Mouse (Mus musculus) liver, embryonic 12.5 days (tissue): ENCODE data around the gene Gm20671. TPM values are rescaled to one million over a fixed set of nuclear protein-coding genes. Genes with fewer than 3 reads are reported as not detected.

Experiments used
- ATAC-seq: fragments of 200-750 bp; cut with Nextera tagmentation; 2 replicates; pipeline ENCODE4 v1.8.0; 2017; ENCODE audit warnings: moderate number of reproducible peaks, mild to moderate bottlenecking, moderate library complexity
- H3K27ac ChIP-seq: fragments of 300-500 bp; sonication (generic); 2 replicates; pipeline ENCODE4 v1.5.1; 2016; ENCODE audit warnings: mild to moderate bottlenecking
- H3K27me3 ChIP-seq: fragments of 300-500 bp; sonication (generic); replicated peaks from 2 replicates; pipeline ENCODE4 v1.6.1; 2016; ENCODE audit warnings: mild to moderate bottlenecking, moderate library complexity
- H3K36me3 ChIP-seq: fragments of 300-500 bp; sonication (generic); 2 replicates; pipeline ENCODE4 v1.6.1; 2016; ENCODE audit warnings: mild to moderate bottlenecking, moderate library complexity
- H3K4me1 ChIP-seq: fragments of 300-500 bp; sonication (generic); 2 replicates; pipeline ENCODE4 v1.6.1; 2016
- H3K4me2 ChIP-seq: fragments of 300-500 bp; sonication (generic); 2 replicates; pipeline ENCODE4 v1.6.1; 2016; ENCODE audit warnings: mild to moderate bottlenecking, moderate library complexity
- H3K4me3 ChIP-seq: fragments of 300-500 bp; sonication (generic); 2 replicates; pipeline ENCODE4 v1.5.1; 2016; ENCODE audit warnings: mild to moderate bottlenecking, moderate library complexity
- H3K9ac ChIP-seq: fragments of 300-500 bp; sonication (generic); 2 replicates; pipeline ENCODE4 v1.6.1; 2016; ENCODE audit warnings: mild to moderate bottlenecking, moderate library complexity
- H3K9me3 ChIP-seq: fragments of 300-500 bp; sonication (generic); replicated peaks from 2 replicates; pipeline ENCODE4 v1.6.1; 2016; ENCODE audit warnings: mild to moderate bottlenecking, moderate library complexity
- WGBS: fragments of 180-500 bp; shearing (Covaris S2); methylation state at CpG from one replicate; pipeline ENCODE4 v1.1.7; 2016; ENCODE audit not compliant: insufficient replicate concordance; 5-methylcytosine and 5-hydroxymethylcytosine counted together
- polyA plus RNA-seq: library from polyadenylated mRNA; unstranded; fragments of >200 nt; fragmentation: Nextera tagmentation; extraction: Ambion mirVana; gene quantifications from 2 replicates; pipeline ENCODE4 v1.2.1, GENCODE M21; 2016

Gene Gm20671
- polyA plus RNA-seq, 1 experiment from 2014 or later, result not detected

GRCm38 (mm10) chr5:32706226-32706780 is 120.6 kb downstream of the Gm20671 start:
- no peaks in the 10 kb centered on the region for H3K9me3 ChIP-seq
- H3K27me3 ChIP-seq, result no peaks in the 10 kb centered on the region
- no peak overlapping the region for H3K27ac ChIP-seq
- WGBS, result 52% methylated on average over 2 of the region's 2 CpGs
- no peak overlapping the region for H3K4me3 ChIP-seq
- no peaks in the 10 kb centered on the region for H3K4me1 ChIP-seq
- H3K4me2 ChIP-seq, result no peak overlapping the region
- no peak for ATAC-seq
- no peak overlapping the region for H3K9ac ChIP-seq
- H3K36me3 ChIP-seq, result no peaks in the 10 kb centered on the region

GRCm38 (mm10) chr5:32697208-32697867 is 129.6 kb downstream of the Gm20671 start:
- 55% methylated on average over 5 of the region's 5 CpGs for WGBS
- H3K36me3 ChIP-seq, result no peaks in the 10 kb centered on the region
- H3K4me3 ChIP-seq, result no peak overlapping the region
- H3K4me2 ChIP-seq, result no peak overlapping the region
- no peaks in the 10 kb centered on the region for H3K9me3 ChIP-seq
- H3K27me3 ChIP-seq, result no peaks in the 10 kb centered on the region
- 0 out of 2 replicates have a peak, but pooled peaks cover 4% of the 10 kb centered on the region for H3K4me1 ChIP-seq
- peak overlapping the region; percentile 7; the same call in 1 of the 2 replicates for H3K27ac ChIP-seq
- H3K9ac ChIP-seq, result no peak overlapping the region
- no peak for ATAC-seq

- Histone ChIP-seq H3K27me3 (no peaks in the 10 kb centered on the region), H3K27ac (no peak overlapping the region), H3K9me3 (no peaks in the 10 kb centered on the region), H3K9ac (no peak overlapping the region), H3K4me1 (0 out of 2 replicates have a peak, but pooled peaks cover 4% of the 10 kb centered on the region), H3K4me2 (no peak overlapping the region), H3K4me3 (no peak overlapping the region), H3K36me3 (no peaks in the 10 kb centered on the region)
- ATAC-seq, result no peak
- 51% methylated on average over 2 of the region's 2 CpGs for WGBS
These were observed 133.5 kb downstream of the Gm20671 start for GRCm38 (mm10) chr5:32693411-32693810.

Other genes starting within 250 kb of the Gm20671 start
- 11.1 and 12.1 TPM in 2 replicates for gene Yes1, start 215.9 kb downstream of the Gm20671 start, polyA plus RNA-seq
- gene Pisd, start 41.5 kb downstream of the Gm20671 start, polyA plus RNA-seq, result 42.9 and 46.7 TPM in 2 replicates
- gene Prr14l, start 27.1 kb upstream of the Gm20671 start, polyA plus RNA-seq, result 15.0 and 15.3 TPM in 2 replicates
- gene Depdc5, start 36.6 kb upstream of the Gm20671 start, polyA plus RNA-seq, result 14.3 and 14.4 TPM in 2 replicates
- gene Ywhah, start 191.7 kb upstream of the Gm20671 start, polyA plus RNA-seq, result 282 and 294 TPM in 2 replicates